Comparison of ENCODE assay signal across 8 mouse cellular contexts in genomic region chr3:95042838-95043229, GRCm38 (mm10). TPM values are rescaled to one million over a fixed set of nuclear protein-coding genes. Genes with fewer than 3 reads are reported as not detected.
DNase-seq lines count a peak whose midpoint lies in the region; ATAC-seq and TF ChIP-seq lines count a peak whose summit lies in the region.

No protein-coding gene starts in this region.

- WGBS in forebrain, embryonic 13.5 days: 32% methylated on average over 7 of the region's 7 CpGs
- WGBS in liver, embryonic 15.5 days (ENCODE audit: insufficient replicate concordance): 6% methylated on average over 7 of the region's 7 CpGs
- WGBS in stomach, postnatal 0 days: 16% methylated on average over 7 of the region's 7 CpGs

- no peaks in the 10 kb centered on the region for H3K9me3 ChIP-seq in forebrain, embryonic 13.5 days (replicated peaks)
- no peaks in the 10 kb centered on the region for H3K9me3 ChIP-seq in liver, embryonic 15.5 days (replicated peaks)
- H3K9me3 ChIP-seq in stomach, postnatal 0 days (ENCODE audit: control insufficient read depth, low read length): no peaks in the 10 kb centered on the region

- H3K4me1 ChIP-seq in forebrain, embryonic 13.5 days: peaks cover 7% of the 10 kb centered on the region
- H3K4me1 ChIP-seq in liver, embryonic 15.5 days (replicated peaks): peaks cover 65% of the 10 kb centered on the region
- 0 out of 2 replicates have a peak, but pooled peaks cover 3% of the 10 kb centered on the region for H3K4me1 ChIP-seq in stomach, postnatal 0 days (replicated peaks; ENCODE audit: control insufficient read depth, insufficient read depth)

- peak overlapping the region; percentile 86 for H3K9ac ChIP-seq in forebrain, embryonic 13.5 days
- peak overlapping the region; percentile 81 for H3K9ac ChIP-seq in liver, embryonic 15.5 days
- peak overlapping the region; percentile 19; the same call in 1 of the 2 replicates for H3K9ac ChIP-seq in stomach, postnatal 0 days (ENCODE audit: low read length)

- ATAC-seq in forebrain, embryonic 13.5 days: peak; percentile 63
- ATAC-seq in liver, embryonic 15.5 days (ENCODE audit: insufficient read depth): peak; percentile 24
- ATAC-seq in stomach, postnatal 0 days (ENCODE audit: low FRiP score, low TSS enrichment): peak; percentile 63

- H3K27me3 ChIP-seq in forebrain, embryonic 13.5 days: no peaks in the 10 kb centered on the region
- H3K27me3 ChIP-seq in liver, embryonic 15.5 days: no peaks in the 10 kb centered on the region
- no peaks in the 10 kb centered on the region for H3K27me3 ChIP-seq in stomach, postnatal 0 days (ENCODE audit: control insufficient read depth, insufficient read depth, low read length)

- intact Hi-C loops in gastrocnemius, adult 2 months (cut with DNase I): no loop called here

- H3K36me3 ChIP-seq in forebrain, embryonic 13.5 days (ENCODE audit: poor library complexity, severe bottlenecking): peaks cover 21% of the 10 kb centered on the region
- H3K36me3 ChIP-seq in liver, embryonic 15.5 days (replicated peaks): peaks cover 20% of the 10 kb centered on the region
- H3K36me3 ChIP-seq in stomach, postnatal 0 days (ENCODE audit: control insufficient read depth, insufficient read depth, low read length): no peaks in the 10 kb centered on the region

- no peak for TF ChIP-seq EP300 in stomach, postnatal 0 days (optimal IDR thresholded peaks at IDR 0.05)

- H3K4me3 ChIP-seq in gastrocnemius, adult 2 months: peak overlapping the region; percentile 98
- peak overlapping the region; percentile 63 for H3K4me3 ChIP-seq in forebrain, embryonic 13.5 days
- peak overlapping the region; percentile 75 for H3K4me3 ChIP-seq in liver, embryonic 15.5 days (replicated peaks)
- H3K4me3 ChIP-seq in stomach, postnatal 0 days (ENCODE audit: low read depth, low read length): peak overlapping the region; percentile 83

- peak overlapping the region; percentile 92 for H3K27ac ChIP-seq in gastrocnemius, adult 2 months
- no peak overlapping the region; the same call in 1 of the 2 replicates for H3K27ac ChIP-seq in forebrain, embryonic 13.5 days
- peak overlapping the region; percentile 75 for H3K27ac ChIP-seq in liver, embryonic 15.5 days (replicated peaks)
- H3K27ac ChIP-seq in stomach, postnatal 0 days (replicated peaks): peak overlapping the region; percentile 56; the same call in 1 of the 2 replicates

- DNase-seq in gastrocnemius, adult 2 months: no peak
- no peak for DNase-seq in gastrocnemius, postnatal 25 days
- peak; percentile 62 for DNase-seq in CD4-positive, CD25-positive, alpha-beta regulatory T cell, adult 2 months (ENCODE audit: low read depth, low spot score)
- no peak for DNase-seq in stomach, postnatal 0 days (ENCODE audit: low spot score)
- DNase-seq in ovary, postnatal 14 days (ENCODE audit: low spot score): no peak
- DNase-seq in urinary bladder, postnatal 14 days (ENCODE audit: low spot score): no peak

- no peak for TF ChIP-seq CTCF in gastrocnemius, adult 2 months (IDR thresholded peaks at IDR 0.05)
- TF ChIP-seq CTCF in stomach, postnatal 0 days (IDR thresholded peaks at IDR 0.05; ENCODE audit: low read depth): no peak

- peak overlapping the region; percentile 66 for H3K4me2 ChIP-seq in forebrain, embryonic 13.5 days
- H3K4me2 ChIP-seq in liver, embryonic 15.5 days: peak overlapping the region; percentile 69
- H3K4me2 ChIP-seq in stomach, postnatal 0 days (replicated peaks; ENCODE audit: low read depth): peak overlapping the region; percentile 44

RNA-seq across cellular contexts. Expression of gene Psmd4, which starts 0.4 kb away (rescaled TPM):
- total RNA-seq in gastrocnemius, adult 2 months (2021): 100 to 1,000 TPM; 164 to 237 TPM
- total RNA-seq in gastrocnemius, postnatal 25 days (2021): 100 to 1,000 TPM; 163 to 181 TPM
- 299 and 311 TPM in 2 replicates for polyA plus RNA-seq in forebrain, embryonic 13.5 days (2015; fragmentation: Nextera tagmentation; extraction: Ambion mirVana)
- 151 and 159 TPM in 2 replicates for polyA plus RNA-seq in liver, embryonic 15.5 days (2015; fragmentation: Nextera tagmentation; extraction: Ambion mirVana)
- polyA plus RNA-seq in stomach, postnatal 0 days (2015; fragmentation: Nextera tagmentation; extraction: Ambion mirVana): 171 and 175 TPM in 2 replicates

RNA-seq across cellular contexts. Expression of gene Zfp687, which starts 27.6 kb away (rescaled TPM):
- total RNA-seq in gastrocnemius, adult 2 months (2021): 10 to 100 TPM; 10.9 to 11.5 TPM
- 1 to 10 TPM; 8.4 to 8.9 TPM for total RNA-seq in gastrocnemius, postnatal 25 days (2021)
- polyA plus RNA-seq in forebrain, embryonic 13.5 days (2015; fragmentation: Nextera tagmentation; extraction: Ambion mirVana): 26.6 and 27.8 TPM in 2 replicates
- polyA plus RNA-seq in liver, embryonic 15.5 days (2015; fragmentation: Nextera tagmentation; extraction: Ambion mirVana): 7.2 and 7.4 TPM in 2 replicates
- polyA plus RNA-seq in stomach, postnatal 0 days (2015; fragmentation: Nextera tagmentation; extraction: Ambion mirVana): 8.2 and 10.0 TPM in 2 replicates

Comparison
In these comparisons a context has a peak if more than half of its experiments do, and no peak if none do; other contexts are left out.
1. H3K9ac ChIP-seq: peak in every context shown above with its lines; median percentile 86 in forebrain, embryonic 13.5 days; 81 in liver, embryonic 15.5 days; 19 in stomach, postnatal 0 days.